Mouse (Mus musculus): ENCODE data around the gene Nudt22. TPM values are rescaled to one million over a fixed set of nuclear protein-coding genes. Genes with fewer than 3 reads are reported as not detected.
A peak's percentile ranks its signal among the peaks of the same experiment; 100 is the strongest.
"Not testable (repeated sequence)": the region's sequence is repeated elsewhere in the genome, so short reads cannot be mapped to it uniquely, and the experiment has no call there.

Gene Nudt22
- total RNA-seq, 2 experiments from 2014 or later = 29.4 to 34.1 TPM

GRCm38 (mm10) chr19:6995255-6995991, 494 bp downstream of the Nudt22 start:
- DNase-seq = peak; percentile 52

- no peak for DNase-seq
These were observed 1.4 kb downstream of the Nudt22 start for GRCm38 (mm10) chr19:6994489-6994888.

- no peak for DNase-seq
These were observed 1.9 kb downstream of the Nudt22 start for GRCm38 (mm10) chr19:6994002-6994401.

GRCm38 (mm10) chr19:6993011-6993770, 2.7 kb downstream of the Nudt22 start:
- peak; percentile 6 for DNase-seq

- peak; percentile 97 for DNase-seq
These were observed 3.7 kb downstream of the Nudt22 start, which contains the start of gene Dnajc4 for GRCm38 (mm10) chr19:6992011-6992858. Gene Dnajc4, minus strand, starts transcription at chr19:6992572.

GRCm38 (mm10) chr19:6991166-6991565, 4.8 kb downstream of the Nudt22 start:
- DNase-seq = not testable (repeated sequence)

DNA sequence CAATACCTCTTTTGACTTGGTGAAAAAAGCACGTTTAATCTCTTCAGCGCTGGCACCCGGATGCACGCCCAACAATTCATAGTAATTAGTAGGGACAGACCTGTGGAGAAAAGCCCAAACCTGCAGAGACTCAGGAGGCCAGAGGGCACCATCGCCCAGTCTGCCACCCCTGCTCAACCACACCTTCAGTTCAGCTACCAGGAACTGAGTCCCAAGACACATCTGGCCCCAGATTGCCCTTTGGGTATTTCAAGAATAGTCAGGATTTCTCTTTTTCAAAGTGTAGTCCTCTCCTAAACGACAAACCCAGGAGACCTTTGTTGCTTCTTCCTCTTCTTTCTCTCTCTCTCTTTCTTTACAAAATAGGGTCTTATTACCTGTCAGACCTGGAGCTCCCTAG, 5.2 kb downstream of the Nudt22 start:
- no peak for DNase-seq

- DNase-seq = no peak
These were observed 6.7 kb downstream of the Nudt22 start for GRCm38 (mm10) chr19:6989251-6989650.

- DNase-seq = no peak
These were observed 8.0 kb downstream of the Nudt22 start for GRCm38 (mm10) chr19:6987904-6988285.

DNA sequence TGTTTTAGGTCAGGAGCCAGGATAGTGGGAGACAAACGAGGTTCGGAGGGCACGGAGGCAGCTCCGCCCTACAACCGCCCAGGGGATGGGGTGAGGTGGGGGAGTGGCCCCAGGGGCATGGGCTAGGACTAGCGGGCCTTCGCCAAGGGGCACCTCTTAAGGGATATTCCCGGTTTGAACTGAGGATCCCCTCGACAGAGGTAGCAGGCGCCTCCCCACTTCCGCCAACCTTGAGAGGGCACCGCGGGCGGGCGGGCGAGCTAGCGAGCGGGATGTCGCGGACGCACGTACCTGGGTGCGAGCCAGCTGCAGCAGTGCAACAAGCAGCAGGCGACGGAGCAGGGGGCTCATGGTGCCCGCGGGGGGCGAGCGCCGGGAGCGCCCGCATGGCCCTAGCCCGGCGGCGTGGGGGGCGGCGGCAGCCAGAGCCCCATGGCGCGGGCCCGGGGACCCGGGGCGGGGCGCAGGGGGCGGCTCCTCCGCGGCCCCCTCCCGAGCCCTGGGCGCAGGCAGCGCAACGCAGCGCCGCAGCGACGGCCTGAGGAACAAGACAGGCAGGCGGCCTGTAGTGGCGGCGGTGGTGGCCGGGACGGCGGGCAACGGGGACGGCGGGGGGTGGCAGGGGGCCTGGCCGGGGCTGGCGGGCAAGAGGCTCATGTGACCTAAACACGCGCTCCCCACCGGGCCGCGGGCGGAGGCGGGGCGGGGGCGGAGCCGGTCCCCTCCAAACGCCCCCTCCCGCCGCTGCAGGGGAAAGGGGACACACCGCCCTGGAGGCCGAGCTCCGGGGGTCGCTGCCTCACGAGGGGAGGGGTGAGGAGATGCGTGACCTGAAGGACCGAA, 8.6 kb downstream of the Nudt22 start, which contains the start of gene Vegfb:
Gene Vegfb, minus strand, starts transcription at position 591 of the 843 bp plus-strand sequence.
- DNase-seq = peak; percentile 84

DNA sequence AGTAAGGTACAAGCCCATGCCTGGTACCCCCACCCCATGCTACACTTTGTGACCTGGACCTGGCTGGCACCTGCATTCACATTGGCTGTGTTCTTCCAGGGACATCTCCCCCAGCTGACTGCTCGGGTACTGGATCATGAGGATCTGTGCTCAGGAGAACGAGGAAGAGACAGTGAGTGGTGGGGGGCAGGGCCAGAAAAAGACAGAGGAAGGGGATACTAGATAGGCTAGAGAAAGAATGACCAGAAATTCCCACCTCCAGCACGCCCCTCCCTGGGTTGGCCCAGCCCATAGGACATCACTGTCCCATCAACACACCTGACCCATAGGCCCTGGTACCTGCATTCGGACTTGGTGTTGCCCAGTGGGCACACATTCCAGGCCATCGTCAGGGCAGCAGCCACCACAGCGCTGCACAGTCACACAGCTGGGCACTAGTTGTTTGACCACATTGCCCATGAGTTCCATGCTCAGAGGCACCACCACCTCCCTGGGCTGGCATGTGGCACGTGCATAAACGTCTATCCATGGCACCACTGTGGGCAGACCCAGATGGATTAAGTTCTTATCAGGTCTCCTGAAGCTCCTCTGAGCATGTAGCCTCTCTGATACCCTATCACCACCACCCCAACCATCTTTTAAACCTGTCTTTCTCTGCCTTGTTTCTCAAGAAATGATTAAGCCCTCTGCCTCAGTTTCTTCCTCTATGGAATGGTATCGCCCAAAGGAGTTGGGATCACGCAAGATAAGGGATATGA, 9.8 kb downstream of the Nudt22 start:
- DNase-seq = no peak

GRCm38 (mm10) chr19:6985300-6985699, 10.6 kb downstream of the Nudt22 start:
- no peak for DNase-seq

DNA sequence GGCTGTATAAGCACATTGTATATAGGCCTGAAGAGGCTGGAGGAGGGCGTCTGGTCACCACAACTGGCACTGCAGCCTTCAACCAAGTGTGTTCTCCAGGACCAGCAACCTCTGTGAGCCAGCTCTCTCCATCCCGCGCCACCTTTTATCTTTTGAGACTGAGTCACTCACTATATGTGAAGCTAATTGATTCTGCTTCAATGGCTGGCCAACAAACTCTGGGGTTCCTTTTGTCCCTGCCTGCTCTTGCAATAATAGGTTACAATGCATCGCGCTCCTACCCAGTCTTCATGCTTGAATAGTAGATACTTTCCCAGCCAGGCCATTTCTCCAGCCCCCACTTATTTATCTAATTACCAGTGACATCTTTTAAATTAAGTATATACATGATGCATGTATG, 12.3 kb downstream of the Nudt22 start:
- no peak for DNase-seq

- no peak for DNase-seq
These were observed 14.5 kb downstream of the Nudt22 start for GRCm38 (mm10) chr19:6981465-6981864.

DNA sequence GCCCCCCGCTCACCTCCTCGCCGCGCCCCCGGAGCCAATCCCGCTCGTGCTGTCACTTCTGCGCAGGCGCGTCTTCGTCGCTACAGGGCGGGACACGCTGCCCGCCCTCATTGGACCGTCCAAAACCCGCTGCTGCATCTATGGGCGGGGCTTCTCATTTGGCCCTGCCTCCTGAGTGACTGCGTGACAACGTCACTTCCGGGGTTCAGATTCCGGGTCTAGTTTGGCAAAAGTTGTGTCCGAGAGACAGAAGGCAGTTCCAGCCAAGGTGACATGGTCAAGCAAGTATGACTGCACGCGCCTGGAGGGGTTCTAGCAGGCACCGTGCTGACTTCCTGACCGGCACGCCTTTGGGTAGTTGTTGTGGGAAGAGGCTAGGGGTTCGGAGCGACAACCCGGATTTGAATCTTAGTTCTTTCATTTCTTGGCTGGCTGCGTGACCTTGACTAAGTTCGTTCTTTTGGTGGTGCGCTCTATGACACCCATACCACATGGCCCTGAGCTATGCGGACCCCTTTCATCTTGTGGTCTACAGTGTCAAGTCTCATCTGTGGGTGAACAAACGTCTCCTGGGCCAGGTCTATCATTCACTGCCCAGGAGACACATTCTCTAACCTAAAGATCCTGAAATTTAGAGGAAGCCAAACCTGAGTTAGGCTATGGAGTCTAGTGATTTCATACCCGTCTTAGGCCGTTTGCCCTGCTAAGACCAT, 15.4 kb downstream of the Nudt22 start, which contains the start of gene Fkbp2:
Gene Fkbp2, minus strand, starts transcription at position 121 of the 713 bp plus-strand sequence.
- DNase-seq = peak; percentile 98

DNA sequence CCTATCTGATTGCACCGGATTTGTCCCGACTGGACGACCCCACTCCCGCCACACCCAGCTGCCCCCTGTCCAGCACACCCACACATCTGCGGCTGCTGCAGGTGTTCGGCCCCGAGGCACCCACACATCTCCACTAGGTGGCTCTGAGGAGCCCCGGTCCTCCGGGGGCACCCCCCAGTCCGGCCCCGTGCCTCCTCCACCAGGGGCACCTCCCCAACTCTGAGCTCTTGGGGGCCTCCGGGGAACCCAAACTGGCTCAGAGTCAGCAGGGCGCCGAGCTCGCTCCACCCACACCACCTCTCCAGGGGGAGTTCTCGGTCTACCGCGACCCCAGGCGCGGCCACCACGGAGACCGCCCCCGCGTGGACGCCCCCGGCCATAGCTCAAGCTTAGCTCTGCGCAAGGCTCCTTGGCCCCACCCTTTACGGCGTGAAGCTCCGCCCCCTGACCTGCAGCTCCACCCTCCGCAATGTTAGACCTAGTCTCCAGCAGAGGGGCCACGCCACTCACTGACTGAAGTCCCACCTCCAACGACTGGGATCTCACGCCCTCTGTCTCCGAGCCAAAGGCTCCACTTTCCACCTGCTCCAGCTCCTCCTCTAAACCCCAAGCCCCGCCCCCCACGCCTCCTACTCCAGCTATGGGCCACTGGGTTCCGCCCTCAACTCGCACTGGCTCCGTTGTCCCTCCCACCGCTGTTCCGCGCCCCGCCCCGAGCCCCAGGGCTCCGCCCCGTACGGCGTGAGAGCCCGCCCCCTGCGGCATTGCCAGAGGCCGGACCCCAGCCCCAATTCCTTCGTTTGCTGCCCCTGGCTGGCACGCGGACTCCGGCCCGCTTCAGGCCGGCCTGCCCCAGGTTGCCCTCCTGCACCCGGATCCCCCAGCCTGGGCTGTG, 16.2 kb downstream of the Nudt22 start:
- peak; percentile 100 for DNase-seq

DNA sequence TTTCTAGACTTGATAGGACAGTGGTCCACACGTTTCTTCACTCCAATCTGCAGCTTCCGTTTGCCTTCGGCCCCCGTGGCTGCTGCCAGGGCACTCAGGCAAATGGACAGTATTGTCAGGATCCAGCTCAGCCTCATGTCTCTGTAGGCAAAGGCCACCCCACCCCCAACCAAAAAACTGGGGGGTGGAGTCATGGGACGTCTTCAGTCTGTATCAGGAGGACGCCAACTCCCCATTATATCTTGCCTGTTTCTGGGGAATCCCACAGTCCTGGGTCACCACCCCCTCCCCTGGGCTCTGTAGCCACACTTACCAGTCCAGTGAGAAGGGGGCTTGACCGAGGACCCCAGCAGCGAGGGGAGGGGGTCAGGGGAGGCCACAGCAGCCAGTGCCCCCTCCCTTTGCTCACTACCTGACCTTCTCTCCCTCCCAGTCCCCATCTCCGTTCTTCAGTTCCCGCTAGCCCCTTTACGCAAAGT, 16.9 kb downstream of the Nudt22 start:
- peak; percentile 64 for DNase-seq

DNA sequence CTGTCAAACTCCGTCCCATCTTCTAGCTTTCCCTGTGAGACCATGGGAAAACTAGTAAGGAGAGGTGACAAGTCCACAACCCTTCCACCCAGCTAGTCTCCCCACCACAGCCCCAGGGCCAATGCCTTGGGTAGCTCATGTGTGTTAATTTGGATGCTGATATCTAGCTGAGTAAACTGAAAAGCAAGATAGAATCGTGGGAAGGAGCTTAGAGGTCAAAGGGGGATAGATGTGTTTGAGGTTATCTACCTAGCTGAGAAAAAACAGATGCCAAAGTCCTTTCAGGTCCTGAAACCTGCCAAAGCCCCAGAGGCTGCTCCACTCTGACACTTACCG, 17.3 kb downstream of the Nudt22 start:
- DNase-seq = no peak

Measured in adrenal gland, postnatal 10 days (tissue).